Mouse (Mus musculus) limb, embryonic 14.5 days (tissue): Measurements from ENCODE around the gene Klhl36. TPM values are rescaled to one million over a fixed set of nuclear protein-coding genes. Genes with fewer than 3 reads are reported as not detected.
A peak's percentile ranks its signal among the peaks of the same experiment; 100 is the strongest.

Experiments
- ATAC-seq: fragments of 200-750 bp; cut with Nextera tagmentation; 2 replicates; pipeline ENCODE4 v1.8.0; 2017; ENCODE audit warnings: low read depth, moderate number of reproducible peaks, moderate TSS enrichment; ENCODE audit not compliant: low FRiP score
- DNase-seq: peaks from one replicate; pipeline ENCODE4 v3.0.0-alpha.2; 2015; ENCODE audit warnings: low spot score
- H3K27ac ChIP-seq: fragments of 300-500 bp; sonication (generic); replicated peaks from 2 replicates; pipeline ENCODE4 v1.5.1; 2014; ENCODE audit warnings: low read depth, mild to moderate bottlenecking, low read length, moderate library complexity, mixed read lengths
- H3K27me3 ChIP-seq: fragments of 300-500 bp; sonication (generic); 2 replicates; pipeline ENCODE4 v1.6.1; 2014; ENCODE audit warnings: low read length, mixed read lengths; ENCODE audit not compliant: control insufficient read depth, insufficient read depth
- H3K36me3 ChIP-seq: fragments of 300-500 bp; sonication (generic); 2 replicates; pipeline ENCODE4 v1.6.1; 2014; ENCODE audit warnings: mild to moderate bottlenecking, low read length, moderate library complexity, mixed read lengths; ENCODE audit not compliant: control insufficient read depth, insufficient read depth
- H3K4me1 ChIP-seq: fragments of 300-500 bp; sonication (generic); 2 replicates; pipeline ENCODE4 v1.6.1; 2014; ENCODE audit warnings: antibody characterized with exemption, low read length, mixed read lengths; ENCODE audit not compliant: control insufficient read depth, insufficient read depth
- H3K4me2 ChIP-seq: fragments of 300-500 bp; sonication (generic); replicated peaks from 2 replicates; pipeline ENCODE4 v1.6.1; 2014; ENCODE audit warnings: low read depth, mild to moderate bottlenecking, low read length, moderate library complexity; ENCODE audit not compliant: severe bottlenecking
- H3K4me3 ChIP-seq: fragments of 300-500 bp; sonication (generic); replicated peaks from 2 replicates; pipeline ENCODE4 v1.5.1; 2014; ENCODE audit warnings: low read length
- H3K9ac ChIP-seq: fragments of 300-500 bp; sonication (generic); 2 replicates; pipeline ENCODE4 v1.6.1; 2014; ENCODE audit warnings: mild to moderate bottlenecking, low read depth, low read length, moderate library complexity; ENCODE audit not compliant: severe bottlenecking
- H3K9me3 ChIP-seq: fragments of 300-500 bp; sonication (generic); 2 replicates; pipeline ENCODE4 v1.6.1; 2016; ENCODE audit warnings: low read length; ENCODE audit not compliant: control insufficient read depth
- POLR2A ChIP-seq: fragments of 200-500 bp; IDR thresholded peaks from 2 replicates; pipeline ENCODE4 v1.8.0; 2012; ENCODE audit warnings: inconsistent platforms, mild to moderate bottlenecking, moderate library complexity, borderline replicate concordance; ENCODE audit not compliant: insufficient read depth, insufficient read length; ENCODE audit errors: extremely low read depth
- WGBS: fragments of 180-500 bp; shearing (Covaris S2); extraction: QIAGEN DNeasy Blood & Tissue Kit; methylation state at CpG from one replicate; pipeline ENCODE4 v1.1.7; 2014; 5-methylcytosine and 5-hydroxymethylcytosine counted together
- polyA plus RNA-seq, 2 experiments: library from polyadenylated mRNA; depleted of rRNA in 1 of 2; stranded (reverse) in 1 of 2; unstranded in 1 of 2; fragments of >200 nt; fragmentation: Nextera tagmentation in 1 of 2; extraction: Ambion mirVana in 1 of 2; gene quantifications; 2 replicates each; pipeline versions ENCODE4 v1.2.1 to v1.2.3; 2012 to 2014

Klhl36 gene
- 12.1 and 16.2 TPM in 2 replicates for polyA plus RNA-seq (2012; rRNA removed)
- polyA plus RNA-seq (2014; fragmentation: Nextera tagmentation; extraction: Ambion mirVana): 9.1 and 10.2 TPM in 2 replicates

GRCm38 (mm10) chr8:119861706-119862389 lies at the start of gene Klhl36:
Gene Klhl36, plus strand, starts transcription at chr8:119862266.
- TF ChIP-seq POLR2A: 0 out of 2 replicates have a peak, but pooled peaks have one; percentile 30
- WGBS: 2% methylated on average over 28 of the region's 35 CpGs
- Histone ChIP-seq H3K9ac (peak within 1 kb of the TSS; percentile 75), H3K27me3 (peaks cover 12% of the 10 kb centered on the region), H3K4me1 (peaks cover 8% of the 10 kb centered on the region), H3K9me3 (no peaks in the 10 kb centered on the region), H3K36me3 (no peaks in the 10 kb centered on the region), H3K4me3 (peak within 1 kb of the TSS; percentile 76), H3K27ac (no peak within 1 kb of the TSS), H3K4me2 (peak within 1 kb of the TSS; percentile 89)
- DNase-seq: peak; percentile 89
- ATAC-seq: peak; percentile 97

GRCm38 (mm10) chr8:119812650-119813431 lies 49.2 kb upstream of the Klhl36 start:
- TF ChIP-seq POLR2A: no peak
- no peak for DNase-seq
- Histone ChIP-seq H3K9ac (no peak overlapping the region), H3K36me3 (0 out of 2 replicates have a peak, but pooled peaks cover 3% of the 10 kb centered on the region), H3K4me3 (no peak overlapping the region), H3K27me3 (no peaks in the 10 kb centered on the region), H3K4me2 (no peak overlapping the region), H3K4me1 (peaks cover 7% of the 10 kb centered on the region; the same call in 1 of the 2 replicates), H3K27ac (no peak overlapping the region), H3K9me3 (no peaks in the 10 kb centered on the region)
- ATAC-seq: no peak
- WGBS: 81% methylated on average over 12 of the region's 12 CpGs

GRCm38 (mm10) chr8:119816219-119816618 lies 45.8 kb upstream of the Klhl36 start:
- TF ChIP-seq POLR2A: no peak
- no peaks in the 10 kb centered on the region for H3K9me3 ChIP-seq
- H3K4me2 ChIP-seq: no peak overlapping the region
- no peak overlapping the region for H3K4me3 ChIP-seq
- peaks cover 7% of the 10 kb centered on the region for H3K36me3 ChIP-seq
- H3K27me3 ChIP-seq: no peaks in the 10 kb centered on the region
- no peak overlapping the region for H3K9ac ChIP-seq
- WGBS: 65% methylated on average over 6 of the region's 6 CpGs
- ATAC-seq (no peak), DNase-seq (no peak)
- H3K27ac ChIP-seq: no peak overlapping the region
- peaks cover 7% of the 10 kb centered on the region; the same call in 1 of the 2 replicates for H3K4me1 ChIP-seq

- ATAC-seq: no peak
- WGBS: 40% methylated on average over 12 of the region's 12 CpGs
- peaks cover 15% of the 10 kb centered on the region for H3K36me3 ChIP-seq
- no peak overlapping the region for H3K4me2 ChIP-seq
- H3K9ac ChIP-seq: no peak overlapping the region
- no peak overlapping the region for H3K27ac ChIP-seq
- no peak for TF ChIP-seq POLR2A
- H3K27me3 ChIP-seq: no peaks in the 10 kb centered on the region
- H3K9me3 ChIP-seq: no peaks in the 10 kb centered on the region
- DNase-seq: no peak
- peaks cover 7% of the 10 kb centered on the region; the same call in 1 of the 2 replicates for H3K4me1 ChIP-seq
- H3K4me3 ChIP-seq: no peak overlapping the region
Measured at GRCm38 (mm10) chr8:119817446-119817845, 44.6 kb upstream of the Klhl36 start.

GRCm38 (mm10) chr8:119819316-119819715 lies 42.8 kb upstream of the Klhl36 start:
- Histone ChIP-seq H3K9me3 (no peaks in the 10 kb centered on the region), H3K27ac (no peak overlapping the region), H3K36me3 (peaks cover 15% of the 10 kb centered on the region), H3K4me3 (no peak overlapping the region), H3K9ac (no peak overlapping the region), H3K4me2 (no peak overlapping the region), H3K4me1 (peaks cover under 1% of the 10 kb centered on the region; the same call in 1 of the 2 replicates), H3K27me3 (no peaks in the 10 kb centered on the region)
- TF ChIP-seq POLR2A: no peak
- ATAC-seq (no peak), DNase-seq (no peak)
- 86% methylated on average over 7 of the region's 7 CpGs for WGBS
